9 mouse cellular contexts compared by ENCODE assay signal in genomic region chr15:81097456-81097855, GRCm38 (mm10).
DNase-seq lines count a peak whose midpoint lies in the region; TF ChIP-seq lines count a peak whose summit lies in the region.
"Had no signal": no experiment of that assay in that cellular context is flagged by ENCODE, and none has a peak within 500 bp of the region (broad histone marks: within the 10 kb centered on the region; RNA-seq: fewer than 3 reads in every experiment).

No protein-coding gene starts in this region.

- no peaks in the 10 kb centered on the region for H3K9me3 ChIP-seq in forebrain, embryonic 10.5 days

- peak; percentile 46 for DNase-seq in adrenal gland, adult 2 months
- no peak for DNase-seq in adrenal gland, adult 18-20 months (ENCODE audit: low spot score in 2 of 2)
- peak; percentile 19 to 30 for DNase-seq in lung, adult 18-20 months
- DNase-seq in lung, postnatal 25 days (ENCODE audit: low spot score), result no peak
- peak; percentile 59 to 64 for DNase-seq in thymus, postnatal 10 days (ENCODE audit: low spot score in 2 of 2)
- DNase-seq in cerebellum, postnatal 4 days (ENCODE audit: low spot score in 2 of 2), result no peak
- no peak for DNase-seq in forebrain, embryonic 10.5 days (ENCODE audit: extremely low spot score, low spot score)
- DNase-seq: retina, postnatal 1 day had no signal

- no peaks in the 10 kb centered on the region for H3K36me3 ChIP-seq in forebrain, embryonic 10.5 days (replicated peaks)

- peaks cover 10% of the 10 kb centered on the region for H3K4me1 ChIP-seq in embryonic fibroblast, embryonic 13.5 days (ENCODE audit: control insufficient read depth, insufficient read depth, low read length)
- peaks cover 19% of the 10 kb centered on the region for H3K4me1 ChIP-seq in forebrain, embryonic 10.5 days

- no peak for TF ChIP-seq POLR2A in embryonic fibroblast, embryonic 13.5 days (IDR thresholded peaks at IDR 0.05; ENCODE audit: low read depth, low read length)

- TF ChIP-seq CTCF in embryonic fibroblast, embryonic 13.5 days (IDR thresholded peaks at IDR 0.05; ENCODE audit: borderline replicate concordance, insufficient read depth, low read length), result no peak

- H3K27ac ChIP-seq in embryonic fibroblast, embryonic 13.5 days (ENCODE audit: insufficient read depth, low read length), result peak overlapping the region; percentile 43
- H3K27ac ChIP-seq in forebrain, embryonic 10.5 days, result no peak overlapping the region

- H3K4me3 ChIP-seq in embryonic fibroblast, embryonic 13.5 days (ENCODE audit: insufficient read depth, low read length), result no peak overlapping the region
- no peak overlapping the region for H3K4me3 ChIP-seq in forebrain, embryonic 10.5 days

- WGBS in forebrain, embryonic 10.5 days, result 52% methylated on average over 4 of the region's 4 CpGs

- no peaks in the 10 kb centered on the region for H3K27me3 ChIP-seq in forebrain, embryonic 10.5 days (ENCODE audit: poor library complexity, severe bottlenecking)

Comparison
In these comparisons a context has a peak if more than half of its experiments do, and no peak if none do; other contexts are left out.
1. DNase-seq: peak in adrenal gland, adult 2 months (single experiment), lung, adult 18-20 months (2 of 2) and thymus, postnatal 10 days (2 of 2); none in adrenal gland, adult 18-20 months (0 of 2), lung, postnatal 25 days (single experiment), cerebellum, postnatal 4 days (0 of 2) and forebrain, embryonic 10.5 days (single experiment).